Mouse (Mus musculus): ENCODE measurements around the gene Tigar. TPM values are rescaled to one million over a fixed set of nuclear protein-coding genes. Genes with fewer than 3 reads are reported as not detected.

Gene Tigar
- total RNA-seq, 2 experiments from 2014 or later, result 1.1 TPM; not detected in 1

- no peak for ATAC-seq (replicated peaks; ENCODE audit: low FRiP score, poor library complexity, severe bottlenecking)
Measured at GRCm38 (mm10) chr6:127104396-127105029, 4.8 kb downstream of the Tigar start.

GRCm38 (mm10) chr6:127103506-127104275, 5.7 kb downstream of the Tigar start:
- ATAC-seq (replicated peaks; ENCODE audit: low FRiP score, poor library complexity, severe bottlenecking), result no peak

- ATAC-seq (replicated peaks; ENCODE audit: low FRiP score, poor library complexity, severe bottlenecking), result no peak
Measured at GRCm38 (mm10) chr6:127094565-127094964, 14.8 kb downstream of the Tigar start.

DNA sequence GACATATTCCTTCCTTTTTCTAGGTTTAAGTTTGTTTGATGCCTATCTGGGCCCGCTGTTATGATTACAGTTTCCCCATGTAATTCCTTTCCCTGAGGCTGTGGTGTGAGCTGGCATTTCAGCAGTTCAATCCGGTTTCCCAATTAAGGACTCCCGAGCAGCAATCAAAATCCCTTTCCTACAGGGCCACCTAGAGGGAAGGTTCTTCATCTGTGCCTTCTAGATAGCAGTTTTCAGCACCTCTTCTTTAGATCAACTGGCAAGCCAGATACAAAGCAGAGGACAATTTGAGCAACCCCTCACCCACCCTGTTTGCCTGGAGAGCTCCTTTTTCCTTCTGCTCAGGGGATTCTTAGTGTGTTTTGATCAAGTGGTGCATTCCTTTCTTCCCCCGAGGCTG, 22.6 kb downstream of the Tigar start:
- no peak for ATAC-seq (replicated peaks; ENCODE audit: low FRiP score, poor library complexity, severe bottlenecking)

DNA sequence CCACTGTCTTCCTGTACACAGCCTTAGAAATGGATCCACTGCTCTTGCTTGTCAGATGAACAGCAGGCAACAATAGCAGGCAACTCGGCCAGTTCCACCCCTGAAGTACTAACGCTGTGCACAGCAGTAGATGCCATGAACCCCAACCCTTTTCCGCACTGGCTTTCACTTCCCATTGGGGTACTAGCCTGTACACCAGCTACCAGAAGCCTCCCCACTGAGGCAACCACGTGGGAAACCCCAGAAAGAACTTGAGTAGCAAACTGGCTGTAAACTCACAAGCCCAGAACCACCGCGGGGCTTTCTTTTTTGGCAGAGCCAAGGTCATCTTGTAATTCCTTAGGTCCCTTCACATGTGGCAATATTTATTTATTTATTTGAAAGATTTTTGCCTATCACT, 27.5 kb downstream of the Tigar start:
- ATAC-seq (replicated peaks; ENCODE audit: low FRiP score, poor library complexity, severe bottlenecking), result no peak

- ATAC-seq (replicated peaks; ENCODE audit: low FRiP score, poor library complexity, severe bottlenecking), result no peak
Measured at GRCm38 (mm10) chr6:127079867-127080731, 29.3 kb downstream of the Tigar start.

DNA sequence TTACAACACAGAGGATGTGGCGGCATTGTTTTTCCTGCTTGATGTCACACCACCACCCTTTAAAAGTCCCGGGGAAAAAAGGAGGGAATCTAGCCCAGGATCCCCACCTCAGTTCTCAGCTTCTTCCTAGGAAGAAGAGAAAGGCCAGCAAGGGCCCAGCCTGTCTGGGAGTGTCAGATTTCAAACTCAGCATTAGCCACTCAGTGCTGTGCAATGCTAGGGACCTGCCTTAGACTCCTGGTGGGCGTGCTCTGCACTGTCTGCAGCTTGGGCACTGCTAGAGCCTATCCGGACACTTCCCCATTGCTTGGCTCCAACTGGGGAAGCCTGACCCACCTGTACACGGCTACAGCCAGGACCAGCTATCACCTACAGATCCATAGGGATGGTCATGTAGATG, 36.5 kb downstream of the Tigar start, which contains the start of gene Fgf23:
Fgf23 (plus strand) TSS at position 86 of the 400 bp plus-strand sequence.
- ATAC-seq (replicated peaks; ENCODE audit: low FRiP score, poor library complexity, severe bottlenecking), result no peak

DNA sequence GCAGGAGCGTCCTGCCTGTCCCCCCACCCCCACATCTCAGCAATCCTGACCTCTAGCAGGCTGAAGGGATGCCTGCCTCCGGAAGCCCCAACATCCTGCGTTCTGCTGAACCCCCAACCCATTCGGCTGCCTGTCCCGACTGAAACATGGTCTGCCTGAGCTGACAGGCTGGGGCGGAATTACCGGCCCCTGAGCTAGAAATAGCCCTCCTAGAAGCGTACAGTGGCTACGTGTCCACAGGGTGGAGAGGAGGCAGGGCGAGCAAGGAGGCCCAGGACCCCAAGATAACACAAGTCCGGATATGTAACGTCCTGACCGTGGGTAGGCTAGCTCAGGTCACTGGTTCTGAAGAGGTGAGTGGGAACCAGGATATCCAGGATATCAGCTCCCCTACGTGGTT, 44.5 kb downstream of the Tigar start:
- ATAC-seq (replicated peaks; ENCODE audit: low FRiP score, poor library complexity, severe bottlenecking), result no peak

GRCm38 (mm10) chr6:127063915-127064314, 45.4 kb downstream of the Tigar start:
- ATAC-seq (replicated peaks; ENCODE audit: low FRiP score, poor library complexity, severe bottlenecking), result no peak

GRCm38 (mm10) chr6:127059975-127060374, 49.4 kb downstream of the Tigar start:
- ATAC-seq (replicated peaks; ENCODE audit: low FRiP score, poor library complexity, severe bottlenecking), result no peak

DNA sequence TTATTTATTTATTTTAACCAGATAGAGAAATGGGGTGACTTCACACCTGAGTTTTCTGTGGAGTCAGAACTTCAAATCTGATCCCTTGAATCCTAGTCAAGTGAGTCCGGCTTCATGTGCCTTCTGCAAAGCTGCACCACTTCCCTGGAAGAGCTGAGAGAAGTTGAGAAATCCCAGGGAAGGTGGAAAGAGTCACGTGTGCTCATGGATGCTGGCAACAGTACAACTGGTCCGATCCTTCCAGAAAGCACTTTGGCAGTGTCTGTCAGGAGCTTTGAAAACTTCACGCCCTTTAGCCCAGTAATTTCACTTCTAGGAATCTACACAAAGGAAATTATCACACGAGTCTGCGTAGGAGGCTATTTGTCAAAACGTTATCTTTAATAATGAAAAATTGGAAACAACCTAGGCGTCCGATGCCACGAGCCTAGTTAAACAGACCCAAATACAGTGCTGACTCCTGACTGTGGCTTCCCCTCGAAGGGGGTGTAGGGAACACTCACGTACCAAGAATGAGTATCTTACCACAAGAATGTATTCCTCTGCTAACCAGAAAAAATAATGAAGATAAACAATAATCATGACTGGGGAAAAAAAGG, 52.3 kb downstream of the Tigar start:
- ATAC-seq (replicated peaks; ENCODE audit: low FRiP score, poor library complexity, severe bottlenecking), result no peak

DNA sequence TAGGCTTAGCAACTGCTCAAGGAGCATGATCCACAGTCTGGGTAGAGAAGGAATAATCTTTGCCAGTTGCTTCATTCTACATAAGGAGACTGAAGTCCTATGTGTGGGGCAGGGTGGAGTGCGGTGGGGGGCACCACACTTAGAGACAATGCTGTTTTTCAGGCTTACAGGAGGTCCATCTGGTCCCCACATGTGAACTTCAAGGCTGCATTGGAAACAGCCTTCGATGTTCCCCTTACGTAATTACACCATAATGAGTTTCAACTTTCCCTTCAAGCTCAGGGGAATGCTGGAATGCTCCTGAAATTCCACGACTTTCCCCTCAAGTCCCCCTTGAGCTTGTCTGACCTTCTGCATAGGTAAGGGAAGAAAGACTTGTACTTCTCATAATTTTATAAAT, 58.5 kb downstream of the Tigar start:
- no peak for ATAC-seq (replicated peaks; ENCODE audit: low FRiP score, poor library complexity, severe bottlenecking)

- ATAC-seq (replicated peaks; ENCODE audit: low FRiP score, poor library complexity, severe bottlenecking), result no peak
Measured at GRCm38 (mm10) chr6:127044909-127045308, 64.4 kb downstream of the Tigar start.

Other genes with a start within 250 kb of the Tigar start
- gene Dyrk4, start 187.7 kb downstream of the Tigar start, total RNA-seq (2015; ENCODE audit: low replicate concordance), result not detected in 2 replicates
- gene Dyrk4, start 187.7 kb downstream of the Tigar start, total RNA-seq (2017; ENCODE audit: low replicate concordance), result 0.64 TPM in 1 of 2 replicates, not detected in the other
- gene Rad51ap1, start 170.0 kb downstream of the Tigar start, total RNA-seq (2015; ENCODE audit: low replicate concordance), result 119 and 132 TPM in 2 replicates
- 314 and 446 TPM in 2 replicates for gene Rad51ap1, start 170.0 kb downstream of the Tigar start, total RNA-seq (2017; ENCODE audit: low replicate concordance)
- 45.7 and 49.7 TPM in 2 replicates for gene D6Wsu163e, start 169.6 kb downstream of the Tigar start, total RNA-seq (2015; ENCODE audit: low replicate concordance)
- 32.0 and 32.9 TPM in 2 replicates for gene D6Wsu163e, start 169.6 kb downstream of the Tigar start, total RNA-seq (2017; ENCODE audit: low replicate concordance)
- not detected in 2 replicates for gene Fgf6, start 94.0 kb downstream of the Tigar start, total RNA-seq (2015; ENCODE audit: low replicate concordance)
- not detected in 2 replicates for gene Fgf6, start 94.0 kb downstream of the Tigar start, total RNA-seq (2017; ENCODE audit: low replicate concordance)
- gene Fgf23, start 36.7 kb downstream of the Tigar start, total RNA-seq (2015; ENCODE audit: low replicate concordance), result not detected in 2 replicates
- not detected in 2 replicates for gene Fgf23, start 36.7 kb downstream of the Tigar start, total RNA-seq (2017; ENCODE audit: low replicate concordance)
- 11.5 and 26.0 TPM in 2 replicates for gene Ccnd2, start 42.6 kb upstream of the Tigar start, total RNA-seq (2015; ENCODE audit: low replicate concordance)
- gene Ccnd2, start 42.6 kb upstream of the Tigar start, total RNA-seq (2017; ENCODE audit: low replicate concordance), result 5.0 and 5.2 TPM in 2 replicates